In the genomic region with DNA sequence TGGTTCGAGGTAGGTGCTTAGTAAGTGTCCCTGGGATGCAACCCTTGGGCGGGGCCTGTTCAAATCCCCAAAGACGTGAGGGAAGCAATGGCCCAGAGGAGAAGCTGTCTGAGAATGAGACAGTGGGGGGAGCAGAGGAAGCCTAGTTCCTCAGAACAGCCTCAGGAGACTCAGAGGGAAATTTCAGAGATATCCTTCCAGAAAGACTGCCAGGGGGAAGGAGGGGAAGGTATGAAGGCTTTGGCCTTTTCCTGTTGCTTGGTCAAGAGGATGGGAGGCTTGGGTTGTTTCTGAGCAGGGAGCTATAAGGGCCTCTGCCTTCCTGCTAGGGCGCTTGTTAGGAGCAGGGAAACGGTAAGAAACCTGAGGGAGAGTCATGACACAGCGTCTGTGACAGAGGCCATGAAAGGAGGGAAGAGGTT, we compare ENCODE assay signal across 25 mouse cellular contexts.
DNase-seq lines count a peak whose midpoint lies in the region; ATAC-seq lines count a peak whose summit lies in the region.
"Had no signal": no experiment of that assay in that cellular context is flagged by ENCODE, and none has a peak within 500 bp of the region (broad histone marks: within the 10 kb centered on the region; RNA-seq: fewer than 3 reads in every experiment).

No protein-coding gene starts in this region.

- peaks cover 40% of the 10 kb centered on the region for H3K4me1 ChIP-seq in heart, embryonic 11.5 days (ENCODE audit: control insufficient read depth, insufficient read depth, low read length)
- peaks cover 41% of the 10 kb centered on the region for H3K4me1 ChIP-seq in lung, embryonic 15.5 days
- H3K4me1 ChIP-seq in embryonic facial prominence, embryonic 15.5 days, result peaks cover 33% of the 10 kb centered on the region

- peak overlapping the region; percentile 11; the same call in 1 of the 2 replicates for H3K9ac ChIP-seq in heart, embryonic 11.5 days (ENCODE audit: low read depth, low read length)
- H3K9ac ChIP-seq in lung, embryonic 15.5 days, result 0 out of 2 replicates have a peak overlapping the region, but pooled peaks have one; percentile 5
- no peak overlapping the region for H3K9ac ChIP-seq in embryonic facial prominence, embryonic 15.5 days
- H3K9ac ChIP-seq: forebrain, postnatal 0 days; kidney, embryonic 15.5 days; liver, embryonic 12.5 days; neural tube, embryonic 12.5 days had no signal

- DNase-seq in heart, postnatal 25 days (ENCODE audit: low spot score), result no peak
- no peak for DNase-seq in lung, postnatal 36 days
- no peak for DNase-seq in neural tube, embryonic 10.5 days (ENCODE audit: extremely low spot score, low spot score)
- no peak for DNase-seq in frontal cortex, postnatal 25 days (ENCODE audit: low spot score in 2 of 2)
- DNase-seq: B cell, adult 2 months; cerebellum, adult 2 months; cerebellum, postnatal 36 days; forebrain, postnatal 0 days; kidney, postnatal 4 days; layer of hippocampus, adult 9-11 months; lung, postnatal 10 days; right cerebral cortex, adult 18-20 months; thymus, adult 18-20 months; thymus, postnatal 4 days had no signal

- no peaks in the 10 kb centered on the region for H3K27me3 ChIP-seq in heart, embryonic 11.5 days (ENCODE audit: control insufficient read depth, insufficient read depth, low read length)
- H3K27me3 ChIP-seq in lung, embryonic 15.5 days, result no peaks in the 10 kb centered on the region
- 0 out of 2 replicates have a peak, but pooled peaks cover 2% of the 10 kb centered on the region for H3K27me3 ChIP-seq in embryonic facial prominence, embryonic 15.5 days
- H3K27me3 ChIP-seq: kidney, embryonic 15.5 days; liver, embryonic 12.5 days; neural tube, embryonic 12.5 days had no signal

- no peaks in the 10 kb centered on the region for H3K9me3 ChIP-seq in heart, embryonic 11.5 days (replicated peaks; ENCODE audit: control insufficient read depth, low read length)
- no peaks in the 10 kb centered on the region for H3K9me3 ChIP-seq in lung, embryonic 15.5 days
- no peaks in the 10 kb centered on the region for H3K9me3 ChIP-seq in embryonic facial prominence, embryonic 15.5 days (replicated peaks)
- H3K9me3 ChIP-seq: kidney, embryonic 15.5 days; liver, embryonic 12.5 days; neural tube, embryonic 12.5 days had no signal

- no peak overlapping the region for H3K4me2 ChIP-seq in heart, embryonic 11.5 days
- H3K4me2 ChIP-seq in lung, embryonic 15.5 days, result peak overlapping the region; percentile 24
- H3K4me2 ChIP-seq in embryonic facial prominence, embryonic 15.5 days (replicated peaks), result no peak overlapping the region
- H3K4me2 ChIP-seq: kidney, embryonic 15.5 days; liver, embryonic 12.5 days; neural tube, embryonic 12.5 days had no signal

- 45% methylated on average over 6 of the region's 6 CpGs for WGBS in heart, embryonic 11.5 days (ENCODE audit: insufficient replicate concordance)
- 44% methylated on average over 6 of the region's 6 CpGs for WGBS in lung, embryonic 15.5 days
- WGBS in embryonic facial prominence, embryonic 15.5 days, result 67% methylated on average over 6 of the region's 6 CpGs

- ATAC-seq in heart, embryonic 11.5 days (replicated peaks; ENCODE audit: insufficient number of reproducible peaks, low FRiP score, low TSS enrichment), result no peak
- no peak for ATAC-seq in lung, embryonic 15.5 days (ENCODE audit: borderline replicate concordance, extremely low read depth, low FRiP score, low TSS enrichment)
- no peak for ATAC-seq in embryonic facial prominence, embryonic 15.5 days (ENCODE audit: insufficient number of reproducible peaks, low FRiP score, low TSS enrichment, low read depth)
- ATAC-seq in monocyte, adult 5-6 weeks (replicated peaks; ENCODE audit: insufficient number of reproducible peaks, low FRiP score, low TSS enrichment, poor library complexity, severe bottlenecking), result peak; percentile 42; the same call in 1 of the 2 replicates
- ATAC-seq: forebrain, postnatal 0 days; hindbrain, embryonic 16.5 days; intestine, postnatal 0 days; liver, embryonic 12.5 days had no signal

- H3K36me3 ChIP-seq in heart, embryonic 11.5 days (ENCODE audit: control insufficient read depth, insufficient read depth, low read length), result no peaks in the 10 kb centered on the region
- H3K36me3 ChIP-seq in lung, embryonic 15.5 days, result no peaks in the 10 kb centered on the region
- H3K36me3 ChIP-seq in embryonic facial prominence, embryonic 15.5 days, result no peaks in the 10 kb centered on the region
- H3K36me3 ChIP-seq: kidney, embryonic 15.5 days; liver, embryonic 12.5 days; neural tube, embryonic 12.5 days had no signal

- intact Hi-C loops in heart, postnatal 25 days (cut with DNase I), result no loop called here

- H3K27ac ChIP-seq in heart, embryonic 11.5 days (ENCODE audit: low read depth, low read length), result no peak overlapping the region
- peak overlapping the region; percentile 57 for H3K27ac ChIP-seq in lung, embryonic 15.5 days
- H3K27ac ChIP-seq in embryonic facial prominence, embryonic 15.5 days (replicated peaks), result peak overlapping the region; percentile 58; the same call in 1 of the 2 replicates
- H3K27ac ChIP-seq: kidney, embryonic 15.5 days; left cerebral cortex, adult 2 months; liver, embryonic 12.5 days; neural tube, embryonic 12.5 days had no signal

- no peak overlapping the region for H3K4me3 ChIP-seq in heart, embryonic 11.5 days (ENCODE audit: low read depth, low read length)
- no peak overlapping the region for H3K4me3 ChIP-seq in lung, embryonic 15.5 days
- no peak overlapping the region for H3K4me3 ChIP-seq in embryonic facial prominence, embryonic 15.5 days (replicated peaks)
- H3K4me3 ChIP-seq: erythroblast, embryonic 14.5 days; kidney, embryonic 15.5 days; left cerebral cortex, adult 2 months; liver, embryonic 12.5 days; neural tube, embryonic 12.5 days had no signal
